Mouse (Mus musculus) kidney, adult 2 months (tissue): ENCODE results near the gene Prss27.

Source experiments
- CTCF ChIP-seq: fragments of 200-500 bp; conservative IDR thresholded peaks from 2 replicates; pipeline ENCODE4 v1.5.1; 2011; ENCODE audit warnings: low read depth, mild to moderate bottlenecking, control low read depth, low read length, moderate library complexity, mixed read lengths; ENCODE audit not compliant: insufficient read depth, insufficient read length
- POLR2A ChIP-seq: fragments of 200-500 bp; IDR thresholded peaks from one replicate; pipeline ENCODE4 v1.6.1; 2011; ENCODE audit warnings: low read depth, low read length, control low read depth

- TF ChIP-seq CTCF (no peak), POLR2A (no peak)
Measured at GRCm38 (mm10) chr17:24056636-24057625, 19.0 kb downstream of the Prss27 start.
